Mouse (Mus musculus): ENCODE data around the gene Gimap9.
"Not testable (repeated sequence)": the region's sequence is repeated elsewhere in the genome, so short reads cannot be mapped to it uniquely, and the experiment has no call there.

The Gimap9 gene

GRCm38 (mm10) chr6:48665471-48665870 lies 10.5 kb upstream of the Gimap9 start:
- DNase-seq (ENCODE audit: low spot score): no peak

DNA sequence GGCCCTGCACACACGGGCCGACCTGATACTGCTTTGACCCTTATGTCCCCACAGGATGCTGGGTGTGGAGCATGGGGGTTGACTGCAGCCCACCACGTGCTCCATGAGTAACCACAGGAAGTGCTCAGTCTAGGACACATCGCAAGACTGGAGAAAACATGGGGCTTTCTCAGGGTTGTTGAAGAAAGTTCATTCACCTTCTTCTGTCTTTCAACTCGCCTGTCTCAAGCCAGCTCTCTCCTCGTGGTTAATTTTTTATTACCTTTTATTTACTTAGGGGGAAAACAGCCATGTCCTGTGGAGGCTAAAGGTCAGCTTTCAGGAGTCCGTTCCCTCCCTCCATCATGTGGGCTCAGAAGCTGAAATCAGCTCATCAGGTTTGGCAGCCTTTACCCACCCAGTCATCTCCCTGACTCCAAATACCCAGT lies 9.8 kb upstream of the Gimap9 start:
- DNase-seq (ENCODE audit: low spot score): no peak

GRCm38 (mm10) chr6:48668022-48668421 lies 7.9 kb upstream of the Gimap9 start:
- no peak for DNase-seq (ENCODE audit: low spot score)

GRCm38 (mm10) chr6:48669446-48669969 lies 6.4 kb upstream of the Gimap9 start:
- DNase-seq (ENCODE audit: low spot score): no peak

GRCm38 (mm10) chr6:48674291-48675058 lies 1.5 kb upstream of the Gimap9 start:
- DNase-seq (ENCODE audit: low spot score): no peak

- DNase-seq (ENCODE audit: low spot score): no peak
These were observed 464 bp upstream of the Gimap9 start for GRCm38 (mm10) chr6:48675400-48675930.

- no peak for DNase-seq (ENCODE audit: low spot score)
These were observed 1.0 kb downstream of the Gimap9 start for GRCm38 (mm10) chr6:48676860-48677415.

DNA sequence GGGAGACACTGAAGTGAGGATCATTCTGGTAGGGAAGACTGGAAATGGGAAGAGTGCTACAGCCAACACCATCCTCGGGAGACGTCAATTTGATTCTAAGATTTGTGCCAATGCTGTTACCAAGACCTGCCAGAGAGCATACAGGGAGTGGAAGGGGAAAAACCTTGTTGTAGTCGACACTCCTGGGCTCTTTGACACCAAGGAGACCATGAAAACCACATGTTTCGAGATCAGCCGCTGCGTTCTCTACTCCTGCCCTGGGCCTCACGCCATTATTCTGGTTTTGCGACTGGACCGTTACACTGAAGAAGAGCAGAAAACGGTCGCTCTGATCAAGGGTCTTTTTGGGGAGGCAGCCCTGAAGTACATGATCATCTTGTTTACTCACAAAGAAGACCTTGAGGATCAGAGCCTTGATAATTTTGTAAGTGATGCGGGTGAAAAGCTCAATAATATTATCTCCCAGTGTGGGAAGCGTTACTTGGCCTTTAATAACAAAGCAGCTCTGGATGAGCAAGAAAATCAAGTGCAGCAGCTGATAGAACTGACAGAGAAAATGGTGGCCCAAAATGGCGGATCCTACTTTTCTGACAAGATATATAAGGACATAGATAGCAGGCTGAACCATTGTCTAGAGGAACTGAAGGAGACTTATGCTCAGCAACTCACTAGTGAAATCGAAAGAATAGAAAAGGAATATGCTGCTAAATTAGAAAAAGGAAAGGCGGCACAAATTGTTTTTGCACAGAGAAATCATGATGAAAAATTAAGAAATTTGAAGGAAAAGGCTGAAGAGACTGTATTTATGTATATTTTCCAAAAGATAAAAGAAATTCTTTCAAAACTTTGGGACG lies 1.8 kb downstream of the Gimap9 start:
- no peak for DNase-seq (ENCODE audit: low spot score)

DNA sequence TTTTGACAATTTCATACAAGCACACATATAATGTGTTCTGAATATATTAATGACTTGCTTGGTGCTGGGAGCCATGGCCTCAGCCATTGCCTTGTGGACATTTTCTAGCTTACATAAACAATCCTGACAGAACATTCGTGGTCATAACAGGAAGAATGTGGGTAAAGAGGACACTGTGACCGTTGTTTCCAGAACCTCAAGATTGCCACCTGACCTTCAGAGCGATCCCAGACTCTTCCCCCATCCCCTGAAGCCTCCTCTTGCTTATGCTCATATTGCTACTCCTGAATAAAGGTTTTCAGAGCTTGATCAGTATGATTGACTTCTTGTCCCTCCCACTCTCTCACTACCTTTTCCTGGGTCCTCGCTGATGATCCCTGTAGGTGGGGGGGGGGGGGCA lies 2.5 kb downstream of the Gimap9 start:
- no peak for DNase-seq (ENCODE audit: low spot score)

DNA sequence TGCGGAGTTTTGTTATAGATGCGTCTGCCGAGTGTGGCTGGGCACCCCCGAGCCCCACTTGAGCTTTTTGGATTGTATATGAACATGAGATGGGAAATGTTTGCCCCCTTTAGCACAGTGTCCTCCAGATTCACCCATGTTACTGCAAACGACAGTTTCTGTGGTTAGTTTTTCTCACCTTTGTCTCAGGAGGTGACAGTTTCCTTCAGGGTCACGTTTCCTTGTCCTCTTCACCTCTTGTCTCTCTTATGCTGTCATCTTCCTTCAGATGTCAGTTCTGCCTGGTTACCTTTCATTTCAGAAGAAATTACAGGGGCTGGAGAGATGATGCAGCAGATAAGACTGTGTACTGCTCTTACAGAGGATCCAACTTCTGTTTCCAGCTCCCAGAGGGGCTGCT lies 3.8 kb downstream of the Gimap9 start:
- no peak for DNase-seq (ENCODE audit: low spot score)

DNA sequence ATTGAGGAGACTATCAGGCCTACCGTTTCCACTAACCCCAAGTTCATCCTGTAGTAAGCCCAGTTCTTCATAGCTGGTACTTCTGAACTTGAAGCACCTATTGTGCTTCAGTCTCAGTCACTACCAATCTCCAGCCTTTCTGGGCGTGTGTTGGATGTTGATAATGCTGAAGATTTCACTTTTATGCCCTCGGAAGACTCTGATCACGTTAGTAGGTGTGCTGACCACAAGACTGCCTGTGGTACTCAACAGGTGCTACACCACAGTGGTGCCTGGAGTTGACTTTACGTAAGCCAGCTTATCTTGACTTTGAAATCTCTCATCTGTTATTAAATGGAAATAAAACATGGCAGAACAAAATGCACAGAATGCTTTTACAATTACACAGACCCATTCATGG lies 4.5 kb downstream of the Gimap9 start:
- DNase-seq (ENCODE audit: low spot score): no peak

GRCm38 (mm10) chr6:48681472-48682090 lies 5.7 kb downstream of the Gimap9 start:
- no peak for DNase-seq (ENCODE audit: low spot score)

- no peak for DNase-seq (ENCODE audit: low spot score)
These were observed 6.3 kb downstream of the Gimap9 start for GRCm38 (mm10) chr6:48682271-48682670.

GRCm38 (mm10) chr6:48683263-48683821 lies 7.4 kb downstream of the Gimap9 start:
- DNase-seq (ENCODE audit: low spot score): not testable (repeated sequence)

- no peak for DNase-seq (ENCODE audit: low spot score)
These were observed 8.4 kb downstream of the Gimap9 start, which contains the start of gene Gimap4 for GRCm38 (mm10) chr6:48684319-48684718. TSS of gene Gimap4 (plus strand) at chr6:48684549.

GRCm38 (mm10) chr6:48684806-48685205 lies 8.9 kb downstream of the Gimap9 start:
- DNase-seq (ENCODE audit: low spot score): no peak

DNA sequence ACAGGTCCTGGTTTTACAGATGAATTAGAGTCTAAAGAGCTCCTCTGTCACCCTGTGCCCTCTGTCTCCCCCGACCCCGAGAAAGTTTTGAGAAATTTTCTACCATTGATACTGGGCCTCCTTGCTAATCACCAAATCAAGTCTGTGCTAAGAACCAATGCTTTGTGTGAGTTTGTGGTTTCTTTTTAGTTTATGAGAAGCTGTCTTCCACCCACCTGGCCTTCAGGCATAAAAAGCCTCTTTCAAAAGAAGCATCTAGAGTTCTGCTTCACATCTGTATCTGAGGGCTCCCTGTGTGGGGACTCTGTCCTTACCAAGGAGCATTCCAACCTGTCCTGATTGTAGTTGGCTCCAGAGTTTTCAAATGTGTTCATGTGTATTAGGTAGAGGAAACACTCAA lies 9.3 kb downstream of the Gimap9 start:
- no peak for DNase-seq (ENCODE audit: low spot score)

- no peak for DNase-seq (ENCODE audit: low spot score)
These were observed 10.1 kb downstream of the Gimap9 start for GRCm38 (mm10) chr6:48685694-48686665.

- DNase-seq (ENCODE audit: low spot score): no peak
These were observed 11.1 kb downstream of the Gimap9 start for GRCm38 (mm10) chr6:48687077-48687476.

- DNase-seq (ENCODE audit: low spot score): no peak
These were observed 13.4 kb downstream of the Gimap9 start for GRCm38 (mm10) chr6:48689320-48689719.
